Mouse (Mus musculus): ENCODE measurements at regions not wholly inside any gene's neighbourhood (a gene's known extent, or its start where the extent isn't known, plus 50 kb on each side); places are given as distances from the start of the nearest gene placed in this dataset.
"Not testable (repeated sequence)": the region's sequence is repeated elsewhere in the genome, so short reads cannot be mapped to it uniquely, and the experiment has no call there.

GRCm38 (mm10) chr2:162867516-162868029 is 63.8 kb upstream of the Srsf6 start:
- Histone ChIP-seq H3K9ac (replicated peaks; ENCODE audit: low read length, poor library complexity, severe bottlenecking) (no peak overlapping the region), H3K36me3 (ENCODE audit: insufficient read depth, low read length) (no peaks in the 10 kb centered on the region), H3K27me3 (ENCODE audit: insufficient read depth, low read length) (no peaks in the 10 kb centered on the region), H3K4me2 (ENCODE audit: low read depth, low read length, poor library complexity, severe bottlenecking) (peak overlapping the region; percentile 53), H3K4me1 (ENCODE audit: insufficient read depth, low read length) (no peaks in the 10 kb centered on the region), H3K4me3 (ENCODE audit: low read depth, low read length) (peak overlapping the region; percentile 29), H3K9me3 (ENCODE audit: low read length) (no peaks in the 10 kb centered on the region), H3K27ac (ENCODE audit: low read depth, low read length) (no peak overlapping the region)
- ATAC-seq (ENCODE audit: low FRiP score) (no peak), DNase-seq (ENCODE audit: low spot score) (no peak)
- TF ChIP-seq CTCF (IDR thresholded peaks at IDR 0.05), result no peak
- WGBS, result under 1% methylated on average over 15 of the region's 15 CpGs

- DNase-seq (ENCODE audit: low spot score) (peak; percentile 36), ATAC-seq (ENCODE audit: low FRiP score) (no peak)
- peak overlapping the region; percentile 53 for H3K4me2 ChIP-seq (ENCODE audit: low read depth, low read length, poor library complexity, severe bottlenecking)
- no peak overlapping the region for H3K27ac ChIP-seq (ENCODE audit: low read depth, low read length)
- H3K4me3 ChIP-seq (ENCODE audit: low read depth, low read length), result no peak overlapping the region
- no peak overlapping the region for H3K9ac ChIP-seq (replicated peaks; ENCODE audit: low read length, poor library complexity, severe bottlenecking)
- no peaks in the 10 kb centered on the region for H3K4me1 ChIP-seq (ENCODE audit: insufficient read depth, low read length)
- H3K9me3 ChIP-seq (ENCODE audit: low read length), result no peaks in the 10 kb centered on the region
- H3K36me3 ChIP-seq (ENCODE audit: insufficient read depth, low read length), result no peaks in the 10 kb centered on the region
- no peak for TF ChIP-seq CTCF (IDR thresholded peaks at IDR 0.05)
- WGBS, result 7% methylated on average over 11 of the region's 11 CpGs
- no peaks in the 10 kb centered on the region for H3K27me3 ChIP-seq (ENCODE audit: insufficient read depth, low read length)
Measured at GRCm38 (mm10) chr2:162866613-162867314, 64.6 kb upstream of the Srsf6 start.

- Histone ChIP-seq H3K9ac (replicated peaks; ENCODE audit: low read length, poor library complexity, severe bottlenecking) (no peak overlapping the region), H3K4me3 (ENCODE audit: low read depth, low read length) (no peak overlapping the region), H3K36me3 (ENCODE audit: insufficient read depth, low read length) (no peaks in the 10 kb centered on the region), H3K4me1 (ENCODE audit: insufficient read depth, low read length) (no peaks in the 10 kb centered on the region), H3K9me3 (ENCODE audit: low read length) (no peaks in the 10 kb centered on the region), H3K27ac (ENCODE audit: low read depth, low read length) (no peak overlapping the region), H3K4me2 (ENCODE audit: low read depth, low read length, poor library complexity, severe bottlenecking) (no peak overlapping the region), H3K27me3 (ENCODE audit: insufficient read depth, low read length) (no peaks in the 10 kb centered on the region)
- WGBS, result 67% methylated on average over 1 of the region's 1 CpGs
- peak; percentile 52 for DNase-seq (ENCODE audit: low spot score)
- TF ChIP-seq CTCF (IDR thresholded peaks at IDR 0.05), result no peak
- ATAC-seq (ENCODE audit: low FRiP score), result no peak
Measured at GRCm38 (mm10) chr2:162864571-162864970, 66.8 kb upstream of the Srsf6 start.

- no peaks in the 10 kb centered on the region for H3K9me3 ChIP-seq (ENCODE audit: low read length)
- no peaks in the 10 kb centered on the region for H3K36me3 ChIP-seq (ENCODE audit: insufficient read depth, low read length)
- H3K4me2 ChIP-seq (ENCODE audit: low read depth, low read length, poor library complexity, severe bottlenecking), result no peak overlapping the region
- no peaks in the 10 kb centered on the region for H3K27me3 ChIP-seq (ENCODE audit: insufficient read depth, low read length)
- H3K9ac ChIP-seq (replicated peaks; ENCODE audit: low read length, poor library complexity, severe bottlenecking), result no peak overlapping the region
- 84% methylated on average over 6 of the region's 6 CpGs for WGBS
- no peak for ATAC-seq (ENCODE audit: low FRiP score)
- H3K4me3 ChIP-seq (ENCODE audit: low read depth, low read length), result no peak overlapping the region
- TF ChIP-seq CTCF (IDR thresholded peaks at IDR 0.05), result no peak
- no peaks in the 10 kb centered on the region for H3K4me1 ChIP-seq (ENCODE audit: insufficient read depth, low read length)
- DNase-seq (ENCODE audit: low spot score), result no peak
- H3K27ac ChIP-seq (ENCODE audit: low read depth, low read length), result no peak overlapping the region
Measured at GRCm38 (mm10) chr2:162854606-162855005, 76.7 kb upstream of the Srsf6 start.

- ATAC-seq (ENCODE audit: low FRiP score), result no peak
- 71% methylated on average over 7 of the region's 7 CpGs for WGBS
Measured at GRCm38 (mm10) chr2:162853576-162853975, 77.8 kb upstream of the Srsf6 start.

GRCm38 (mm10) chr2:162841761-162842160 is 89.6 kb upstream of the Srsf6 start:
- not testable (repeated sequence) for DNase-seq (ENCODE audit: low spot score); H3K27ac ChIP-seq (ENCODE audit: low read depth, low read length); H3K9ac ChIP-seq (replicated peaks; ENCODE audit: low read length, poor library complexity, severe bottlenecking); H3K9me3 ChIP-seq (ENCODE audit: low read length); H3K27me3 ChIP-seq (ENCODE audit: insufficient read depth, low read length); ATAC-seq (ENCODE audit: low FRiP score); H3K4me1 ChIP-seq (ENCODE audit: insufficient read depth, low read length); H3K4me3 ChIP-seq (ENCODE audit: low read depth, low read length); H3K36me3 ChIP-seq (ENCODE audit: insufficient read depth, low read length); H3K4me2 ChIP-seq (ENCODE audit: low read depth, low read length, poor library complexity, severe bottlenecking)
- WGBS, result 94% methylated on average over 9 of the region's 9 CpGs

More at GRCm38 (mm10) chr2:162853576-162853975, 77.8 kb upstream of the Srsf6 start:
- peak; percentile 76 for DNase-seq (ENCODE audit: low spot score)
- Histone ChIP-seq H3K4me3 (ENCODE audit: low read depth, low read length) (no peak overlapping the region), H3K4me2 (ENCODE audit: low read depth, low read length, poor library complexity, severe bottlenecking) (no peak overlapping the region), H3K9ac (replicated peaks; ENCODE audit: low read length, poor library complexity, severe bottlenecking) (no peak overlapping the region), H3K27me3 (ENCODE audit: insufficient read depth, low read length) (no peaks in the 10 kb centered on the region), H3K4me1 (ENCODE audit: insufficient read depth, low read length) (no peaks in the 10 kb centered on the region), H3K9me3 (ENCODE audit: low read length) (no peaks in the 10 kb centered on the region), H3K27ac (ENCODE audit: low read depth, low read length) (no peak overlapping the region), H3K36me3 (ENCODE audit: insufficient read depth, low read length) (no peaks in the 10 kb centered on the region)
- TF ChIP-seq CTCF (IDR thresholded peaks at IDR 0.05), result no peak

Measured in midbrain, postnatal 0 days (tissue).